Mouse (Mus musculus) kidney, embryonic 16.5 days (tissue): ENCODE measurements around the gene Ntmt1. TPM values are rescaled to one million over a fixed set of nuclear protein-coding genes. Genes with fewer than 3 reads are reported as not detected.

ENCODE experiments used
- ATAC-seq: fragments of 200-750 bp; cut with Nextera tagmentation; 2 replicates; pipeline ENCODE4 v1.8.0; 2017; ENCODE audit warnings: moderate TSS enrichment; ENCODE audit not compliant: low FRiP score, low TSS enrichment
- H3K27ac ChIP-seq: fragments of 300-500 bp; sonication (generic); 2 replicates; pipeline ENCODE4 v1.5.1; 2014; ENCODE audit warnings: low read length
- H3K27me3 ChIP-seq: fragments of 300-500 bp; sonication (generic); 2 replicates; pipeline ENCODE4 v1.6.1; 2014; ENCODE audit warnings: low read length, control low read depth, mixed read lengths; ENCODE audit not compliant: insufficient read depth
- H3K36me3 ChIP-seq: fragments of 300-500 bp; sonication (generic); 2 replicates; pipeline ENCODE4 v1.6.1; 2014; ENCODE audit warnings: low read length, control low read depth, mixed read lengths; ENCODE audit not compliant: insufficient read depth
- H3K4me1 ChIP-seq: fragments of 300-500 bp; sonication (generic); 2 replicates; pipeline ENCODE4 v1.6.1; 2014; ENCODE audit warnings: low read length, control low read depth, mixed read lengths; ENCODE audit not compliant: insufficient read depth
- H3K4me2 ChIP-seq: fragments of 300-500 bp; sonication (generic); replicated peaks from 2 replicates; pipeline ENCODE4 v1.6.1; 2014; ENCODE audit warnings: low read depth, low read length
- H3K4me3 ChIP-seq: fragments of 300-500 bp; sonication (generic); 2 replicates; pipeline ENCODE4 v1.5.1; 2014; ENCODE audit warnings: mild to moderate bottlenecking, low read length
- H3K9ac ChIP-seq: fragments of 300-500 bp; sonication (generic); replicated peaks from 2 replicates; pipeline ENCODE4 v1.6.1; 2014; ENCODE audit warnings: low read length
- H3K9me3 ChIP-seq: fragments of 300-500 bp; sonication (generic); 2 replicates; pipeline ENCODE4 v1.6.1; 2016; ENCODE audit warnings: low read length, control low read depth
- WGBS: fragments of 180-500 bp; shearing (Covaris S2); extraction: QIAGEN DNeasy Blood & Tissue Kit; methylation state at CpG from one replicate; pipeline ENCODE4 v1.1.7; 2014; 5-methylcytosine and 5-hydroxymethylcytosine counted together
- polyA plus RNA-seq: library from polyadenylated mRNA; unstranded; fragments of >200 nt; fragmentation: Nextera tagmentation; extraction: Ambion mirVana; gene quantifications from 2 replicates; pipeline ENCODE4 v1.2.1, GENCODE M21; 2015

Gene Ntmt1
- polyA plus RNA-seq, 1 experiment from 2014 or later, result 94.9 TPM

DNA sequence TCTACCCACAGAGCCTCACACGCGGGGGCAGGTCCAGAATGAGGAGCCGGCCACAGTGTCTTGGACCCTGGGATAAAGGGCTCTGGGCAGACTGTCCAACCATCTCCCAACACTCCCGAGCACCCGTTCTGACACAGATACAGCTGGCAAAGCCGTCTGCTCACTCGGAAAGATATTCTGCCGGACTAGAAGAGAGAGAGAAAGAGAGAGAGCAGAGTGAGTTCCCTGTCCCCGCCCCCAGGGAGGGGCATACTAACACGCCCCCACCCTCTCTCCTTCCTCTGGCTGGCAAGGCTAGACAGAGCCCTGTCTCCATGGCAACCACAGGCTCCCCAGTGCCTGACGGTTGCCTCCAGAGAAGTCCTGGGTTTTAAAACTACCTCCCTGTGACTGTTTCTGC, 11.2 kb upstream of the Ntmt1 start:
- H3K36me3 ChIP-seq, result no peaks in the 10 kb centered on the region
- H3K9ac ChIP-seq, result peak overlapping the region; percentile 48
- H3K27ac ChIP-seq, result peak overlapping the region; percentile 16; the same call in 1 of the 2 replicates
- H3K27me3 ChIP-seq, result no peaks in the 10 kb centered on the region
- peaks cover 29% of the 10 kb centered on the region for H3K4me1 ChIP-seq
- H3K9me3 ChIP-seq, result no peaks in the 10 kb centered on the region
- peak overlapping the region; percentile 23; the same call in 1 of the 2 replicates for H3K4me3 ChIP-seq
- peak; percentile 43; the same call in 1 of the 2 replicates for ATAC-seq
- WGBS, result 9% methylated on average over 11 of the region's 11 CpGs
- peak overlapping the region; percentile 48 for H3K4me2 ChIP-seq

DNA sequence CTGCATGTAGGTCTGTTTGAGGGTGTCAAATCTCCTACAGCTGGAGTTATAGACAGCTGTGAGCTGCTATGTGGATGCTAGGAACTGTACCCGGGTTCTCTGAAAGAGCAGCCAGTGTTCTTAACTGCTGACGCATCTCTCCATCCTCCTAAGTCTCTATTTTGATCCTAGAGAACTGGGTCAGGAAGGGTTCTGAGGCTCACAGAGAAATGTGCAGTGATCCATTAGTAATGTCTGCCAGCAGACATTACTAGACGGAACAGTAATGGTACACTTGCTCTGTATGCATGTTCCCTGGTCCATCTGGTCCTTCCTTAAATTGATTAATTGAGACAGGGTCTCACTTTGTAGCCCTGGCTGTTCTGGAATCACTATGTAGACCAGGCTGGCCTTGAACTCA, 8.2 kb upstream of the Ntmt1 start:
- WGBS, result 75% methylated on average over 3 of the region's 3 CpGs
- Histone ChIP-seq H3K4me3 (no peak overlapping the region), H3K9ac (no peak overlapping the region), H3K27ac (no peak overlapping the region), H3K4me1 (peaks cover 33% of the 10 kb centered on the region), H3K4me2 (no peak overlapping the region), H3K9me3 (no peaks in the 10 kb centered on the region), H3K36me3 (no peaks in the 10 kb centered on the region), H3K27me3 (no peaks in the 10 kb centered on the region)
- ATAC-seq, result no peak

DNA sequence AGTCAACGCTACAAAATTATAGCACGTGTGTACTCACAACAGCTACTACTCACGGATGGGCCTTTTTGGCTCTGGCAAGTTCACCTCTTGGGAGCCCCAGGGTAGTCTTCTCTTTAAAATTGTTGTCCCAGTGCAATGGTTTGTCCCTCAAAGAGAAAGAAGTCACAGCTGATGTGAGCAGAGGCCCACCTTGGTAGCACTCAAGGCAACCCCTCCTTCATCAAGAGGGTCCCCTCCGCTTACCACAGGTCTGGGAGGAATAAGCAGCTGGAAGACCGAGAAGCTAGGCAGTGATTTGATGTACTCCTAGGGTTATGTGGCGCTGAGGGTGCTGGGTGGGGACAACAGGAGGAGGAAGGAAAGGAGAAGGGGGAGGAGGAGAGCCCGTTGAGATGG, 7.0 kb upstream of the Ntmt1 start:
- H3K36me3 ChIP-seq, result no peaks in the 10 kb centered on the region
- H3K4me3 ChIP-seq, result peak overlapping the region; percentile 43
- ATAC-seq, result no peak
- WGBS, result 30% methylated on average over 7 of the region's 7 CpGs
- no peaks in the 10 kb centered on the region for H3K27me3 ChIP-seq
- peak overlapping the region; percentile 76 for H3K4me2 ChIP-seq
- no peaks in the 10 kb centered on the region for H3K9me3 ChIP-seq
- H3K27ac ChIP-seq, result no peak overlapping the region
- peaks cover 24% of the 10 kb centered on the region for H3K4me1 ChIP-seq
- H3K9ac ChIP-seq, result peak overlapping the region; percentile 74

DNA sequence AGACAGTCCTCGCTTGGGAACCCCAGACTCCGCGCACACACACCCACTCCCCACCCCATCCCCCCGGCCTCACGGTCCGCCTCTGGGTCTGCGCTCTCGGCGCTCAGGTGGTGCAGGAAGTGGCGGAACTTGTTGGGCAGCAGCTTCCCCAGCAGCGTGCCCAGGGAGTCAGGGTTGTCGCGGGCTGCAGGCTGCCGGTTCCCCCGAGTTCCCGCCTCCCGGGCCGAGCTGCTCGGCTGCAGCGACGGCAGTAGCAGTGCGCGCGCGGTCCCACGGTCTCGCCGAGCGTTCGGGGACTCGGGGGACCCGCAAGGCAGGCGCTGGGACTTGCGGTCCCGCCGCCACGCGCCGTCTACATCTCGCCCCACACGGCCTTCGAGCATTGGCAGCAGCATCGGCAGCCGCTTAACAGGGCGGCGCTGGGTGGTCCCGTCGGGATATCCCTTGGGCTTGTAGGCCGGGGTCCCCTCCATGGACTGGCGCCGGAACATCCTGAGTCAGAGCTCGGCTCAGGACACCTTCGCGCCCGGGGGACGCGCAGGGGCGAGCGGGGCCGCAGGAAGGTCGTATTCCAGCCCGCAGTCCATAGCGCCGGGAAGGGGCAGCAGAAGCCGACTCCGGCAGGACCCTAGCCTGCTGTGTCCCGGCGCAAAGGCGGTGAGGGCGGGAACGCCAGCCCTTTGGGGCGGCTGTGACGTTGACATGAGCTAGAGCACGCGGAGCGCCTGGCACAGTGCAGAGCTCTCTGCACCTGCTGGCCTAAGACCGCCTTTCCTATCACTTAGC, 6.4 kb upstream of the Ntmt1 start:
- peak overlapping the region; percentile 43 for H3K4me3 ChIP-seq
- peak overlapping the region; percentile 74 for H3K9ac ChIP-seq
- peak; percentile 55 for ATAC-seq
- no peaks in the 10 kb centered on the region for H3K27me3 ChIP-seq
- no peak overlapping the region for H3K27ac ChIP-seq
- H3K4me1 ChIP-seq, result peaks cover 18% of the 10 kb centered on the region
- H3K36me3 ChIP-seq, result no peaks in the 10 kb centered on the region
- H3K4me2 ChIP-seq, result peak overlapping the region; percentile 76
- under 1% methylated on average over 76 of the region's 77 CpGs for WGBS
- no peaks in the 10 kb centered on the region for H3K9me3 ChIP-seq

DNA sequence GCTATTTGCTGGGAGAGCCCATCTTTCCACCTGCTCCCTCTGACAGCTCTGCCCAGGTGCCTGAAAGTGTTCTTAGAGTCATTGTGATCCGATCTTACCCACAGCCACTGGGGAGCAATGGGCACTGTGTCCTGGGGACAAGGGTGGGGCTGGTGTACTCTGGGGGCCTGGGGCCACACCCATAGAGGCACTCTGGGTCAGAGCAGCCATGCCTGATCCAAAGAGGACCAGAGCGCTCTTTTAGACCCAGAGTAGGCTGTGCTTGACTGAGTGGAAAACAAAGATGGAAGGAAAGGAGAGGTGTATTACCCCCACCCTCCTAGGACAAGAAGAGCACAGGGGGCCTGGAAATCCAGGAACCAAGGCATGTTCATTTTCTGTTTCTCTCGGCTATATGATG, 4.0 kb upstream of the Ntmt1 start, which contains the start of gene 1700001O22Rik:
Gene 1700001O22Rik, minus strand, starts transcription at position 58 of the 400 bp plus-strand sequence.
- Histone ChIP-seq H3K4me2 (no peak within 1 kb of the TSS), H3K27me3 (no peaks in the 10 kb centered on the region), H3K9ac (no peak within 1 kb of the TSS), H3K4me1 (peaks cover 20% of the 10 kb centered on the region), H3K9me3 (no peaks in the 10 kb centered on the region), H3K27ac (no peak within 1 kb of the TSS), H3K4me3 (no peak within 1 kb of the TSS), H3K36me3 (no peaks in the 10 kb centered on the region)
- 84% methylated on average over 3 of the region's 3 CpGs for WGBS
- ATAC-seq, result no peak

DNA sequence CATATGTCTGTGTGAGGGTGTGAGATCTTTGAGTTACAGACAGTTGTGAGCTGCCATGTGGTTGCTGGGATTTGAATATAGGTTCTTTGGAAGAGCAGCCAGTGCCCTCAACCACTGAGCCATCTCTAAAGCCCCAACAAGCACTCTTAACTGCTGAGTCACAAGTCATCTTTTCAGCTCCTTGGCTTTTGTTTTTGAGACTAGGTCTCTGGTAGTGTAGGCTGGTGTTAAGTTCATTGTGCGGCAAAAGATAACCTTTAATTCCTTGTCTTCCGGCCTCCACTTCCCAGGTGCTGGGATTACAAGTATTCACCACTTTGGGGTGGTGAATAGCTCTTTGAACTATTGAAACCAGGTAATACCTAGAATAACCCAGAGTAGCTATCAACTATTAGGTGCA, 1.6 kb upstream of the Ntmt1 start:
- 98% methylated on average over 2 of the region's 2 CpGs for WGBS
- Histone ChIP-seq H3K36me3 (no peaks in the 10 kb centered on the region), H3K9ac (no peak overlapping the region), H3K27me3 (no peaks in the 10 kb centered on the region), H3K4me3 (no peak overlapping the region), H3K4me1 (peaks cover 39% of the 10 kb centered on the region), H3K4me2 (no peak overlapping the region), H3K9me3 (no peaks in the 10 kb centered on the region), H3K27ac (no peak overlapping the region)
- no peak for ATAC-seq

DNA sequence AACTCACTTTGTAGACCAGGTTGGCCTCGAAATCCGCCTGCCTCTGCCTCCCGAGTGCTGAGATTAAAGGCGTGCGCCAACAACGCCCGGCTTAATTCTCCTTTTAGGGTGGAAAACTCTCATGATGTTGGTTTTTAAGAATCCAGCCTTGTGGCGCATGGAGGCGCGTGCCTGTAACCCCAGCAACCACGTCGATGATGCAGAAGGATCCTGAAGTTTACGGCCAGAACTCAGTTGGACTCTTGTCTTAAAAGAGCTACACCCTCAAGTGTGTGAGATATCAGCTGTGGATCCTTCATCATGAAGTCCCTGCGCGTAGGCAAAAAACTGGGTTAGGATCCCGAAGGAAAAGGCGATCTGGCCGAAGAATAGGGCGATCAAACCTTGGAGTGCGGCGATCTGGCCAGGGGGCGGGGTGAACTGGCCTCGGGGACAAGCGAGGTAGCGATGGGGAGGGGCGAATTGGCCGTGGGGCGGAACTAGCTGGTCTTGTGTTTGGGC, 429 bp upstream of the Ntmt1 start:
- Histone ChIP-seq H3K4me2 (peak overlapping the region; percentile 95), H3K4me1 (peaks cover 31% of the 10 kb centered on the region), H3K27me3 (no peaks in the 10 kb centered on the region), H3K9ac (peak overlapping the region; percentile 66), H3K27ac (peak overlapping the region; percentile 63), H3K4me3 (peak overlapping the region; percentile 86), H3K9me3 (no peaks in the 10 kb centered on the region), H3K36me3 (no peaks in the 10 kb centered on the region)
- 10% methylated on average over 28 of the region's 28 CpGs for WGBS
- ATAC-seq, result no peak

DNA sequence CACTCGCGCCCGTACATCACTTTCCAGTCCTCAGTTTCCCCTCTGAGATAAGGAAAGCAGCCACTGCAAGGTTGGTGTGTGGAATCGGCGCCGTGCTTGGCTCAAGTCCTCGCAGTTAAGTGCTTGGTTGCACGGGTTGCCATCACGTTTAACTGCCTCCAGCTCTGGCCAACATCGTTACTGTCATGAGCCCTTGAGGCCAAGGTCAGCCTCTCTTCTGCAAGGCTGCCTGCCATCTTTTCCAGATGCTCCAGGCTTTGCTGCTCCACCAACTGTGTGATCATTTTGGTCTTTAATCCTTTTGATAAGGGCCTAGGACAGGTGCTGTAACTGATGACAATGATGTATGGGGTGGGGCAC, 650 bp downstream of the Ntmt1 start:
- H3K4me1 ChIP-seq, result peaks cover 31% of the 10 kb centered on the region
- no peaks in the 10 kb centered on the region for H3K27me3 ChIP-seq
- peak overlapping the region; percentile 95 for H3K9ac ChIP-seq
- no peak for ATAC-seq
- peak overlapping the region; percentile 95 for H3K4me2 ChIP-seq
- H3K4me3 ChIP-seq, result peak overlapping the region; percentile 86
- H3K27ac ChIP-seq, result peak overlapping the region; percentile 79
- no peaks in the 10 kb centered on the region for H3K9me3 ChIP-seq
- WGBS, result 4% methylated on average over 10 of the region's 10 CpGs
- peaks cover 2% of the 10 kb centered on the region for H3K36me3 ChIP-seq

DNA sequence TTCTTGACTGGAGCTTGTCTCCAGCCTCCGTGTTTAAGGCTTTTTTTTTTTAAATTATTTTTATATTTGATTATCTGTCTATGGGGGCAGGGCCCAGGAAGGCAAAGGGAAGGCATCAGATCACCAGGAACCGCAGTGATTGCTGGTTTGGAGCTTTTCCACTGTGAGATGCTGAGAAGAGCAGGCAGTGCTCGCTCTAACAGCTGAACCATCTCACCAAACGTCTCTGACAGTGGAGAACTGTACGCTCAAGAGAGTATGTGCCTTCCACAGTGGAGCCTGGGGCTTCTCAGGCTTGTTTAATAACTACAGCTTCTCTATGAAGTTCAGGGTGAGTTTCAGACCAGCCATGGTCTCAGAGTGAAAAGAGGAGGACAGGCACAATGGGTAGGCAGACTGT, 1.9 kb downstream of the Ntmt1 start:
- no peak for ATAC-seq
- Histone ChIP-seq H3K27ac (no peak overlapping the region), H3K4me3 (peak overlapping the region; percentile 15; the same call in 1 of the 2 replicates), H3K36me3 (peaks cover 14% of the 10 kb centered on the region), H3K4me1 (peaks cover 31% of the 10 kb centered on the region), H3K4me2 (peak overlapping the region; percentile 95; the same call in 1 of the 2 replicates), H3K9ac (0 out of 2 replicates have a peak overlapping the region, but pooled peaks have one; percentile 7), H3K9me3 (no peaks in the 10 kb centered on the region), H3K27me3 (no peaks in the 10 kb centered on the region)
- WGBS, result 58% methylated on average over 5 of the region's 5 CpGs

DNA sequence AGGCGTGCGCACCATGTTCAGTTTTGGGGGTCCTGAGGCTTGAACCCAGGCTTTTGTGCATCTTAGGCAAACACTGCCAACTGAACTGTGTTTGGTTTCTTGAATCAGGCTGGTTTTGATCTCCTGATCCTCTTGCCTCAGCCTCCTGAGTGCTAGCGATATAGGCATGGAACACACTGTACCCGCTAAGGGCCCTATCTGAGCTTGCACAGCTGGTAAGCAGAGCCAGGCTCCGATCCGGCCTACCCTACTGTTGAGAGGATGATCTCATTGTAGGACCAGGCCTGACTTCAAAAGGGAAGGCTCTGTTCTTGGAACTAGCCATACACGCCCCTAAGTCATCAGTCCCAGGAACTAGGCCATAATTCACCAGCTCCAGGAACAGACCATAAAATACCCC, 2.9 kb downstream of the Ntmt1 start:
- H3K4me1 ChIP-seq, result peaks cover 31% of the 10 kb centered on the region
- no peaks in the 10 kb centered on the region for H3K9me3 ChIP-seq
- WGBS, result 65% methylated on average over 7 of the region's 7 CpGs
- H3K27ac ChIP-seq, result no peak overlapping the region
- H3K36me3 ChIP-seq, result peaks cover 25% of the 10 kb centered on the region
- no peak overlapping the region for H3K9ac ChIP-seq
- no peak overlapping the region for H3K4me3 ChIP-seq
- no peak for ATAC-seq
- H3K27me3 ChIP-seq, result no peaks in the 10 kb centered on the region
- no peak overlapping the region for H3K4me2 ChIP-seq
